Mouse (Mus musculus) left cerebral cortex, postnatal 10 days (tissue): ENCODE data around the gene Ankrd65. TPM values are rescaled to one million over a fixed set of nuclear protein-coding genes. Genes with fewer than 3 reads are reported as not detected.
A peak's percentile ranks its signal among the peaks of the same experiment; 100 is the strongest.

ENCODE experiments used
- DNase-seq, 2 experiments: peaks; one replicate each; pipeline ENCODE4 v3.0.0; 2021 to 2022; ENCODE audit warnings: low spot score in 2 of 2, mixed read lengths in 1 of 2; ENCODE audit errors: extremely low spot score in 1 of 2
- intact Hi-C: fragments of 180-260 bp; cut with DNase I; formaldehyde crosslinking; loops from one replicate; pipeline ENCODE4 v1.15.1; 2025
- microRNA-seq: library from miRNA; unstranded; fragments of <30 nt; microRNA quantifications from one replicate; pipeline ENCODE4 v1.2.0, GENCODE M21; 2022
- total RNA-seq, 2 experiments: library from RNA; stranded (reverse); gene quantifications; 2 replicates each; pipeline ENCODE4 v1.2.3; 2021

The Ankrd65 gene
- total RNA-seq, 2 experiments from 2014 or later = not detected

- DNase-seq = no peak
- intact Hi-C loops = no loop called here
Measured at GRCm38 (mm10) chr4:155840076-155841002, 50.1 kb downstream of the Ankrd65 start.

- DNase-seq = peak in 1 of 2 experiments; percentile 74
- intact Hi-C loops = no loop called here
Measured at GRCm38 (mm10) chr4:155841003-155841454, 50.8 kb downstream of the Ankrd65 start.

- intact Hi-C loops = no loop called here
- peak in 1 of 2 experiments; percentile 49 for DNase-seq
Measured at GRCm38 (mm10) chr4:155841651-155842270, 51.5 kb downstream of the Ankrd65 start.

- intact Hi-C loops = no loop called here
- peak in 1 of 2 experiments; percentile 3 for DNase-seq
Measured at GRCm38 (mm10) chr4:155843231-155843630, 53.0 kb downstream of the Ankrd65 start.

GRCm38 (mm10) chr4:155846871-155847578 lies 56.8 kb downstream of the Ankrd65 start, which contains the start of gene Dvl1:
Gene Dvl1 (plus strand): TSS chr4:155847402.
- intact Hi-C loops = no loop called here
- peak; percentile 90 to 94 for DNase-seq

- intact Hi-C loops = no loop called here
- DNase-seq = peak in 1 of 2 experiments; percentile 67
Measured at GRCm38 (mm10) chr4:155847591-155848352, 57.5 kb downstream of the Ankrd65 start.

GRCm38 (mm10) chr4:155848434-155849095 lies 58.3 kb downstream of the Ankrd65 start:
- intact Hi-C loops = no loop called here
- no peak for DNase-seq

Small RNA genes lying within 50 kb of the gene (microRNA-seq; reads per million reads assigned to microRNA genes)
- not detected for gene Gm27743

Other genes with a start within 250 kb of the Ankrd65 start
- gene Nadk, start 228.1 kb upstream of the Ankrd65 start, total RNA-seq = 10 to 100 TPM; 47.9 TPM
- gene Slc35e2, start 189.0 kb upstream of the Ankrd65 start, total RNA-seq = 10 to 100 TPM; 44.1 to 45.2 TPM
- gene Cdk11b, start 165.6 kb upstream of the Ankrd65 start, total RNA-seq = 10 to 100 TPM; 42.0 to 51.4 TPM
- gene Gm10563, start 145.0 kb upstream of the Ankrd65 start, total RNA-seq = not detected
- gene Mmp23, start 137.1 kb upstream of the Ankrd65 start, total RNA-seq = 1 to 10 TPM; 2.1 to 2.2 TPM
- gene Mib2, start 121.2 kb upstream of the Ankrd65 start, total RNA-seq = 100 to 1,000 TPM in 1 of 2 experiments, 10 to 100 TPM in 1; 98.4 to 100 TPM
- 10 to 100 TPM; 20.2 to 22.2 TPM for gene Fndc10, start 96.1 kb upstream of the Ankrd65 start, total RNA-seq
- 10 to 100 TPM; 82.3 to 85.4 TPM for gene Ssu72, start 85.6 kb upstream of the Ankrd65 start, total RNA-seq
- 10 to 100 TPM; 63.6 to 68.8 TPM for gene Tmem240, start 55.6 kb upstream of the Ankrd65 start, total RNA-seq
- gene Atad3a, start 29.3 kb upstream of the Ankrd65 start, total RNA-seq = 10 to 100 TPM; 56.0 to 57.9 TPM
- gene Vwa1, start 15.7 kb upstream of the Ankrd65 start, total RNA-seq = 10 to 100 TPM; 14.6 to 19.3 TPM
- 1 to 10 TPM; 3.0 to 5.4 TPM for gene Tmem88b, start 4.6 kb upstream of the Ankrd65 start, total RNA-seq
- gene Mrpl20, start 12.4 kb downstream of the Ankrd65 start, total RNA-seq = 100 to 1,000 TPM; 103 to 111 TPM
- 10 to 100 TPM; 68.7 to 71.2 TPM for gene Ccnl2, start 22.1 kb downstream of the Ankrd65 start, total RNA-seq
- 10 to 100 TPM; 81.6 to 82.6 TPM for gene Aurkaip1, start 40.8 kb downstream of the Ankrd65 start, total RNA-seq
- gene Mxra8, start 49.2 kb downstream of the Ankrd65 start, total RNA-seq = 10 to 100 TPM; 10.6 to 14.1 TPM
- 10 to 100 TPM; 70.6 to 74.2 TPM for gene Dvl1, start 57.0 kb downstream of the Ankrd65 start, total RNA-seq
- under 1 TPM; 0.13 to 0.22 TPM for gene Tas1r3, start 72.9 kb downstream of the Ankrd65 start, total RNA-seq
- 10 to 100 TPM; 29.6 to 30.8 TPM for gene Cptp, start 79.0 kb downstream of the Ankrd65 start, total RNA-seq
- 10 to 100 TPM; 38.3 to 39.8 TPM for gene Ints11, start 79.1 kb downstream of the Ankrd65 start, total RNA-seq
- gene Pusl1, start 101.3 kb downstream of the Ankrd65 start, total RNA-seq = 10 to 100 TPM; 66.0 to 71.2 TPM
- 100 to 1,000 TPM; 144 to 146 TPM for gene Acap3, start 101.4 kb downstream of the Ankrd65 start, total RNA-seq
- gene Ube2j2, start 153.4 kb downstream of the Ankrd65 start, total RNA-seq = 10 to 100 TPM; 84.9 to 93.8 TPM
- gene C1qtnf12, start 171.9 kb downstream of the Ankrd65 start, total RNA-seq = 10 to 100 TPM; 19.2 to 20.9 TPM
- gene B3galt6, start 202.2 kb downstream of the Ankrd65 start, total RNA-seq = 10 to 100 TPM; 11.4 to 11.8 TPM
- 100 to 1,000 TPM; 136 to 139 TPM for gene Sdf4, start 202.4 kb downstream of the Ankrd65 start, total RNA-seq
- 1 to 10 TPM in 1 of 2 experiments, under 1 TPM in 1; 0.32 to 1.4 TPM for gene Tnfrsf4, start 223.4 kb downstream of the Ankrd65 start, total RNA-seq
- gene Tnfrsf18, start 235.7 kb downstream of the Ankrd65 start, total RNA-seq = not detected